Mouse (Mus musculus) heart, embryonic 13.5 days (tissue): Measurements from ENCODE around the gene Nckap5l. TPM values are rescaled to one million over a fixed set of nuclear protein-coding genes. Genes with fewer than 3 reads are reported as not detected.

Experiments used
- ATAC-seq: fragments of 200-750 bp; cut with Nextera tagmentation; 2 replicates; pipeline ENCODE4 v1.8.0; 2017; ENCODE audit warnings: moderate TSS enrichment; ENCODE audit not compliant: insufficient number of reproducible peaks, low FRiP score, low TSS enrichment; ENCODE audit errors: extremely low read depth
- H3K27ac ChIP-seq: fragments of 300-500 bp; sonication (generic); replicated peaks from 2 replicates; pipeline ENCODE4 v1.5.1; 2015; ENCODE audit warnings: moderate library complexity, mild to moderate bottlenecking, inconsistent platforms
- H3K27me3 ChIP-seq: fragments of 300-500 bp; sonication (generic); replicated peaks from 2 replicates; pipeline ENCODE4 v1.6.1; 2015; ENCODE audit warnings: mild to moderate bottlenecking, inconsistent platforms
- H3K36me3 ChIP-seq: fragments of 300-500 bp; sonication (generic); 2 replicates; pipeline ENCODE4 v1.6.1; 2015; ENCODE audit warnings: mild to moderate bottlenecking, inconsistent platforms
- H3K4me1 ChIP-seq: fragments of 300-500 bp; sonication (generic); 2 replicates; pipeline ENCODE4 v1.6.1; 2015; ENCODE audit warnings: inconsistent platforms
- H3K4me2 ChIP-seq: fragments of 300-500 bp; sonication (generic); 2 replicates; pipeline ENCODE4 v1.6.1; 2015; ENCODE audit warnings: inconsistent platforms, mild to moderate bottlenecking, moderate library complexity
- H3K4me3 ChIP-seq: fragments of 300-500 bp; sonication (generic); 2 replicates; pipeline ENCODE4 v1.5.1; 2015; ENCODE audit warnings: moderate library complexity, mild to moderate bottlenecking, inconsistent platforms
- H3K9ac ChIP-seq: fragments of 300-500 bp; sonication (generic); 2 replicates; pipeline ENCODE4 v1.6.1; 2015; ENCODE audit warnings: inconsistent platforms, mild to moderate bottlenecking, moderate library complexity
- H3K9me3 ChIP-seq: fragments of 300-500 bp; sonication (generic); 2 replicates; pipeline ENCODE4 v1.6.1; 2016; ENCODE audit warnings: inconsistent platforms
- WGBS: fragments of 180-500 bp; shearing (Covaris S2); methylation state at CpG from one replicate; pipeline ENCODE4 v1.1.7; 2015; ENCODE audit warnings: mixed read lengths; 5-methylcytosine and 5-hydroxymethylcytosine counted together
- polyA plus RNA-seq: library from polyadenylated mRNA; unstranded; fragments of >200 nt; fragmentation: Nextera tagmentation; extraction: Ambion mirVana; gene quantifications from 2 replicates; pipeline ENCODE4 v1.2.1, GENCODE M21; 2015

Gene Nckap5l
- polyA plus RNA-seq, 1 experiment from 2014 or later, result 7.7 TPM

- peaks cover 66% of the 10 kb centered on the region for H3K36me3 ChIP-seq
- no peak overlapping the region for H3K4me2 ChIP-seq
- WGBS, result 88% methylated on average over 10 of the region's 10 CpGs
- peaks cover 28% of the 10 kb centered on the region for H3K4me1 ChIP-seq
- no peak for ATAC-seq
- no peak overlapping the region for H3K4me3 ChIP-seq
- no peaks in the 10 kb centered on the region for H3K27me3 ChIP-seq
- no peaks in the 10 kb centered on the region for H3K9me3 ChIP-seq
- no peak overlapping the region for H3K27ac ChIP-seq
- H3K9ac ChIP-seq, result no peak overlapping the region
Measured at GRCm38 (mm10) chr15:99423131-99423530, 34.4 kb downstream of the Nckap5l start.

- no peak for ATAC-seq
- Histone ChIP-seq H3K27me3 (no peaks in the 10 kb centered on the region), H3K36me3 (peaks cover 60% of the 10 kb centered on the region), H3K27ac (no peak overlapping the region), H3K4me1 (peaks cover 34% of the 10 kb centered on the region), H3K4me2 (no peak overlapping the region), H3K9me3 (no peaks in the 10 kb centered on the region), H3K4me3 (no peak overlapping the region), H3K9ac (no peak overlapping the region)
- 92% methylated on average over 23 of the region's 23 CpGs for WGBS
Measured at GRCm38 (mm10) chr15:99422551-99422950, 35.0 kb downstream of the Nckap5l start.

- 74% methylated on average over 8 of the region's 8 CpGs for WGBS
Measured at GRCm38 (mm10) chr15:99421676-99422075, 35.9 kb downstream of the Nckap5l start.

GRCm38 (mm10) chr15:99421152-99421551 is 36.4 kb downstream of the Nckap5l start:
- Histone ChIP-seq H3K4me2 (peak overlapping the region; percentile 56), H3K4me1 (peaks cover 43% of the 10 kb centered on the region), H3K27ac (peak overlapping the region; percentile 94), H3K4me3 (no peak overlapping the region), H3K9ac (no peak overlapping the region), H3K9me3 (no peaks in the 10 kb centered on the region), H3K27me3 (no peaks in the 10 kb centered on the region), H3K36me3 (peaks cover 46% of the 10 kb centered on the region)
- no peak for ATAC-seq
- 68% methylated on average over 9 of the region's 9 CpGs for WGBS

More at GRCm38 (mm10) chr15:99421676-99422075, 35.9 kb downstream of the Nckap5l start:
- Histone ChIP-seq H3K4me2 (no peak overlapping the region), H3K36me3 (peaks cover 51% of the 10 kb centered on the region), H3K9me3 (no peaks in the 10 kb centered on the region), H3K27ac (peak overlapping the region; percentile 94), H3K4me3 (no peak overlapping the region), H3K27me3 (no peaks in the 10 kb centered on the region), H3K9ac (no peak overlapping the region), H3K4me1 (peaks cover 39% of the 10 kb centered on the region)
- ATAC-seq, result no peak

- Histone ChIP-seq H3K27ac (peak overlapping the region; percentile 94), H3K4me3 (peak overlapping the region; percentile 29), H3K4me1 (peaks cover 45% of the 10 kb centered on the region), H3K9ac (peak overlapping the region; percentile 62), H3K4me2 (peak overlapping the region; percentile 56), H3K36me3 (peaks cover 40% of the 10 kb centered on the region), H3K9me3 (no peaks in the 10 kb centered on the region), H3K27me3 (no peaks in the 10 kb centered on the region)
- 18% methylated on average over 12 of the region's 12 CpGs for WGBS
- peak; percentile 28; the same call in 1 of the 2 replicates for ATAC-seq
Measured at GRCm38 (mm10) chr15:99420521-99421014, 37.0 kb downstream of the Nckap5l start.

GRCm38 (mm10) chr15:99420101-99420500 is 37.4 kb downstream of the Nckap5l start:
- Histone ChIP-seq H3K9ac (peak overlapping the region; percentile 62), H3K36me3 (peaks cover 35% of the 10 kb centered on the region), H3K27ac (peak overlapping the region; percentile 94), H3K4me2 (peak overlapping the region; percentile 56), H3K27me3 (no peaks in the 10 kb centered on the region), H3K4me1 (peaks cover 45% of the 10 kb centered on the region), H3K4me3 (no peak overlapping the region), H3K9me3 (no peaks in the 10 kb centered on the region)
- no peak for ATAC-seq
- 36% methylated on average over 5 of the region's 5 CpGs for WGBS

GRCm38 (mm10) chr15:99417692-99418271 is 39.8 kb downstream of the Nckap5l start:
- H3K4me2 ChIP-seq, result peak overlapping the region; percentile 36
- peaks cover 16% of the 10 kb centered on the region for H3K36me3 ChIP-seq
- H3K27me3 ChIP-seq, result no peaks in the 10 kb centered on the region
- H3K4me3 ChIP-seq, result no peak overlapping the region; the same call in 1 of the 2 replicates
- H3K9me3 ChIP-seq, result no peaks in the 10 kb centered on the region
- 13% methylated on average over 17 of the region's 17 CpGs for WGBS
- peak overlapping the region; percentile 74 for H3K27ac ChIP-seq
- ATAC-seq, result no peak
- peak overlapping the region; percentile 59 for H3K9ac ChIP-seq
- peaks cover 45% of the 10 kb centered on the region for H3K4me1 ChIP-seq

- Histone ChIP-seq H3K36me3 (peaks cover 8% of the 10 kb centered on the region), H3K4me2 (peak overlapping the region; percentile 44), H3K27me3 (no peaks in the 10 kb centered on the region), H3K9me3 (no peaks in the 10 kb centered on the region), H3K4me1 (peaks cover 45% of the 10 kb centered on the region), H3K9ac (peak overlapping the region; percentile 62), H3K4me3 (no peak overlapping the region), H3K27ac (no peak overlapping the region)
- 21% methylated on average over 4 of the region's 4 CpGs for WGBS
- no peak for ATAC-seq
Measured at GRCm38 (mm10) chr15:99416957-99417356, 40.6 kb downstream of the Nckap5l start.

GRCm38 (mm10) chr15:99416348-99416882 is 41.1 kb downstream of the Nckap5l start:
- peaks cover 44% of the 10 kb centered on the region for H3K4me1 ChIP-seq
- H3K9ac ChIP-seq, result peak overlapping the region; percentile 62
- no peak overlapping the region for H3K27ac ChIP-seq
- H3K9me3 ChIP-seq, result no peaks in the 10 kb centered on the region
- peaks cover 2% of the 10 kb centered on the region; the same call in 1 of the 2 replicates for H3K36me3 ChIP-seq
- ATAC-seq, result no peak
- 12% methylated on average over 13 of the region's 13 CpGs for WGBS
- H3K27me3 ChIP-seq, result no peaks in the 10 kb centered on the region
- H3K4me2 ChIP-seq, result peak overlapping the region; percentile 44
- H3K4me3 ChIP-seq, result no peak overlapping the region

- 12% methylated on average over 2 of the region's 2 CpGs for WGBS
- peaks cover 40% of the 10 kb centered on the region for H3K4me1 ChIP-seq
- H3K4me3 ChIP-seq, result no peak overlapping the region
- H3K4me2 ChIP-seq, result no peak overlapping the region
- H3K9me3 ChIP-seq, result no peaks in the 10 kb centered on the region
- ATAC-seq, result no peak
- H3K36me3 ChIP-seq, result 0 out of 2 replicates have a peak, but pooled peaks cover 2% of the 10 kb centered on the region
- no peak overlapping the region for H3K27ac ChIP-seq
- no peak overlapping the region; the same call in 1 of the 2 replicates for H3K9ac ChIP-seq
- no peaks in the 10 kb centered on the region for H3K27me3 ChIP-seq
Measured at GRCm38 (mm10) chr15:99415793-99416192, 41.8 kb downstream of the Nckap5l start.

GRCm38 (mm10) chr15:99411747-99412146 is 45.8 kb downstream of the Nckap5l start:
- 50% methylated on average over 14 of the region's 14 CpGs for WGBS
- peak overlapping the region; percentile 29 for H3K4me2 ChIP-seq
- peaks cover 41% of the 10 kb centered on the region for H3K36me3 ChIP-seq
- no peaks in the 10 kb centered on the region for H3K27me3 ChIP-seq
- no peaks in the 10 kb centered on the region for H3K9me3 ChIP-seq
- 0 out of 2 replicates have a peak overlapping the region, but pooled peaks have one; percentile 20 for H3K27ac ChIP-seq
- H3K4me3 ChIP-seq, result no peak overlapping the region
- H3K9ac ChIP-seq, result no peak overlapping the region
- H3K4me1 ChIP-seq, result peaks cover 14% of the 10 kb centered on the region
- ATAC-seq, result no peak
